Mouse (Mus musculus): ENCODE data around the gene Ino80d. TPM values are rescaled to one million over a fixed set of nuclear protein-coding genes. Genes with fewer than 3 reads are reported as not detected.

Ino80d gene
- polyA plus RNA-seq, 1 experiment from 2014 or later: 8.7 TPM

DNA sequence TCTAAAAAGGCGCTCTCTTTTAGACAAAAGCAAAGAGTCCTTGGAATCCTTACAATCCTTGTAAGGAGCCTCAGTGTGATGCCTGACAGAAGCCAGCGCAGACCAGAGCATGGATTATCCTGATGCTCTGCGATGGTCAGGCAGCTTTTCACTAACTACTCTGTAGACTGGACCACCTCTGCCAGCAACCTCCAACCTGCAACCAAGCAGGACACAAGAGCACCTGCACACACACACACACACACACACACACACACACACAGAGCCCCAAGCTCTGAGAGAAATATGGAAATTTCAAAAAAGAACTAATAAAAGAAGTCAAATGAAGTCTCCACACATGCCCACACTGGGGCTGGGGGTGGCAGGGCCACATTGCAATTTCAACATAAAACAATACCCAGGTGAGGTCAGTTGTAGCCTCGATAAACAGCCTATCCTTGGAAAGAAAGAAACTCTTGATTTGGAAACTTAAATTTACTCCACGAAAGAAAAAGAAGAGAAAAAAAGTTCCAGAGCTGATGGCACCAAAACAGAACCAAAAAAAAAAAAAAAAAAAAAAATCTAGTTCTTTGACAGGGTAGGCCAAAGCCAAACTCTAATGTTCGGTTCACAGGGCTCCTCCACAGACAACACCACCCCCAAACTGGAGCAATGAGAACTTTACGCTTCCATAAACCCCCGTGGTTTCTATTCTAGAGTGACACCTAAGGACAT is 2.2 kb downstream of the Ino80d start:
- ATAC-seq: no peak
- H3K4me3 ChIP-seq (ENCODE audit: low read length): peak overlapping the region; percentile 87
- H3K4me1 ChIP-seq (ENCODE audit: control insufficient read depth, insufficient read depth, low read length): peaks cover 26% of the 10 kb centered on the region

DNA sequence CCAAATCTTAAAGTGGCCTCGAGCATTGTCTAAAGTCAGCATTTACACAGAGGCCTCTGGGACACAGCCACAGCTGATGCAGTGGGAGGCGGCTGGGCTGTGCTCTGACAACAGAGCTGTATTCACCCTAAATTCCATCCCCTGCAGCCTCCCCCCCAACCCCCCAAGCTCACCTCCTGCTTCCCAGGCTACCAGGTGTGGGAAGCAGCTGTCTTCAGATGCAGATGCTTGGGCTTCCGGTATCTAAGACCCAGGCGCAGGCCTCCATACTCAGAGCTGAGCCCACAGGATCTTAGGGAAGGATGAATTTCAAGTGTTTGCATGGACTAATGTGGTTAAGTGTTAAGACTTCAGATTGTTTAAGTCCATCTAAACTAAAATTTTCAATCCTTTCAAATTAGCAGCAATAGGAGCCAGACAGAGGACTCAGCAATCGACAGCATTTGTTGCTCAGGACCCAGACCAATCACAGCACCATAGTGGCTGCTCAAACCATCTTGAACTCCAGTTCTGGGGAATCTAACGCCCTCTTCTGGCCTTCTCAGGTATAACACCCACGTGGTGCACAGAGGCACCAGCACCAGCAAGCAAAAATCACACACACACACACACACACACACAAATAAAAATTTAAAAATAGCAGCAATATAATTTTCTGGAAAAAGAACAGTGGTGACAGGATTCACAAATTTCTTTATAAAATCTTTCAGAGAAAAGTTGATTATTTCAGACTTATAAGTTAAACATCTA is 3.8 kb downstream of the Ino80d start:
- no peak for ATAC-seq
- Histone ChIP-seq H3K4me2 (ENCODE audit: low read depth, low read length) (no peak overlapping the region), H3K4me1 (ENCODE audit: control insufficient read depth, insufficient read depth, low read length) (peaks cover 25% of the 10 kb centered on the region), H3K27ac (ENCODE audit: low read length) (peak overlapping the region; percentile 35; the same call in 1 of the 2 replicates), H3K9me3 (ENCODE audit: control insufficient read depth, low read length) (no peaks in the 10 kb centered on the region), H3K4me3 (ENCODE audit: low read length) (no peak overlapping the region), H3K36me3 (ENCODE audit: control insufficient read depth, insufficient read depth, low read length) (no peaks in the 10 kb centered on the region), H3K9ac (ENCODE audit: low read depth, low read length) (no peak overlapping the region), H3K27me3 (replicated peaks; ENCODE audit: control insufficient read depth, insufficient read depth, low read length) (no peaks in the 10 kb centered on the region)
- WGBS: 38% methylated on average over 7 of the region's 7 CpGs

More for the DNA sequence above, 2.2 kb downstream of the Ino80d start:
- Histone ChIP-seq H3K27me3 (replicated peaks; ENCODE audit: control insufficient read depth, insufficient read depth, low read length) (no peaks in the 10 kb centered on the region), H3K36me3 (ENCODE audit: control insufficient read depth, insufficient read depth, low read length) (no peaks in the 10 kb centered on the region), H3K4me2 (ENCODE audit: low read depth, low read length) (peak overlapping the region; percentile 81), H3K9ac (ENCODE audit: low read depth, low read length) (peak overlapping the region; percentile 99), H3K27ac (ENCODE audit: low read length) (peak overlapping the region; percentile 99), H3K9me3 (ENCODE audit: control insufficient read depth, low read length) (no peaks in the 10 kb centered on the region)
- WGBS: 37% methylated on average over 8 of the region's 8 CpGs

DNA sequence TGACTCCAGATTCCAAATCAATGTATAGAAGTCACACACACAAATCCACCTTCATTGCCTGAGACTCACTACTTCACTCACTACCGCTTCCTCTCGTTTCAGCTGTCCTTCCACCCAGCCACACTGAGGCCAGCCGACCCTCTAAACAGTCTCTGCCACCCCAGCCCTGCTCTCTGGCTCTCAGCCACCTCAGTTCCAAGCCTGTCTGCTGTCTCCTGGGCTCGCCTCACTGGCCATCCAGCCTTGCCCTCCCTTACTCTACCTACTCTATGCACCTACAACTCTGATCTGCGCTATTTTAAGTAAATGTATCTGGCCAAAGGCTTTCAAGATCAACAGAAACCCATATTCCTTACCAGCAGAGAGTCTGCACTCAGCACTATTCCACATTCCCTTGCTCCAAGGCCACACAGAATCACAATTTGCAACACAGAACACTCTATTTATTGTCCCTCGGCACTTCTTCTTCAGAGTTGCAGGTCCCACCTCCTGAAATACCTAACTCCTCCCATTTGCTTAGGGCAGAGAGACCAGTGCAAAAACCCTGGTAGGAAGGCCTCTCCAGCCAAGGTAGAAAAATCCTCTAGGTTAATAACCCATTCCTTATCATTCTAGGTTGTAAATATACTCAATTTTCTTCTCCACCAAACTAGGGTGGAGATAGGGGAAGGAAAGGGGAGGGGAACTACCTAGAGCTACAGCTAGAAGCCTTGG is 6.7 kb downstream of the Ino80d start:
- 60% methylated on average over 6 of the region's 6 CpGs for WGBS
- Histone ChIP-seq H3K9ac (ENCODE audit: low read depth, low read length) (no peak overlapping the region), H3K27me3 (replicated peaks; ENCODE audit: control insufficient read depth, insufficient read depth, low read length) (no peaks in the 10 kb centered on the region), H3K9me3 (ENCODE audit: control insufficient read depth, low read length) (no peaks in the 10 kb centered on the region), H3K36me3 (ENCODE audit: control insufficient read depth, insufficient read depth, low read length) (peaks cover 5% of the 10 kb centered on the region; the same call in 1 of the 2 replicates), H3K27ac (ENCODE audit: low read length) (peak overlapping the region; percentile 65), H3K4me1 (ENCODE audit: control insufficient read depth, insufficient read depth, low read length) (peaks cover 25% of the 10 kb centered on the region), H3K4me3 (ENCODE audit: low read length) (no peak overlapping the region), H3K4me2 (ENCODE audit: low read depth, low read length) (peak overlapping the region; percentile 29)
- ATAC-seq: peak; percentile 77

- Histone ChIP-seq H3K27ac (ENCODE audit: low read length) (no peak overlapping the region), H3K27me3 (replicated peaks; ENCODE audit: control insufficient read depth, insufficient read depth, low read length) (no peaks in the 10 kb centered on the region), H3K36me3 (ENCODE audit: control insufficient read depth, insufficient read depth, low read length) (peaks cover 14% of the 10 kb centered on the region; the same call in 1 of the 2 replicates), H3K9me3 (ENCODE audit: control insufficient read depth, low read length) (no peaks in the 10 kb centered on the region), H3K9ac (ENCODE audit: low read depth, low read length) (no peak overlapping the region), H3K4me2 (ENCODE audit: low read depth, low read length) (no peak overlapping the region), H3K4me3 (ENCODE audit: low read length) (no peak overlapping the region), H3K4me1 (ENCODE audit: control insufficient read depth, insufficient read depth, low read length) (peaks cover 8% of the 10 kb centered on the region; the same call in 1 of the 2 replicates)
- WGBS: 88% methylated on average over 12 of the region's 12 CpGs
- no peak for ATAC-seq
Observed at GRCm38 (mm10) chr1:63102758-63103451, 11.6 kb downstream of the Ino80d start.

DNA sequence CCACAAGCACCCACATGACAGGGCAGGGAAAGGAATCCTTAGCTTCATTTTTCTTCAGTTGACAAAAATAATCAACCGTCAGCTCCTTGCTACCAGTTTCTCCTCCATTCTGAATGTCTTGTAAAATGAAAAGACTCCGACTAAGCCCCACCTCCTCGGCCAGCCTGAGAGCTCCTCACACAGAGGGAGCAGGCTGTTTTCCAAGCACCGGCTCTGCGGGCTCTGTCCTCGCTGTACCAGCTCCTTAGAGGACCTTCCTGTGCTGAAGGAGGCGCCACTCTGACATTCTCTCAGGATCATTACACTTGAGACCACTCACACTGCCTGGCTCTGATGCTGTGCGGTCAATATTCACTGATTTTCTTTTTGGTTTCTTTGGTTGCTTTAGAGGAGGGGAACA is 14.3 kb downstream of the Ino80d start:
- Histone ChIP-seq H3K9me3 (ENCODE audit: control insufficient read depth, low read length) (no peaks in the 10 kb centered on the region), H3K4me3 (ENCODE audit: low read length) (no peak overlapping the region), H3K4me2 (ENCODE audit: low read depth, low read length) (no peak overlapping the region), H3K27ac (ENCODE audit: low read length) (no peak overlapping the region), H3K4me1 (ENCODE audit: control insufficient read depth, insufficient read depth, low read length) (peaks cover 2% of the 10 kb centered on the region; the same call in 1 of the 2 replicates), H3K36me3 (ENCODE audit: control insufficient read depth, insufficient read depth, low read length) (peaks cover 14% of the 10 kb centered on the region; the same call in 1 of the 2 replicates), H3K9ac (ENCODE audit: low read depth, low read length) (no peak overlapping the region), H3K27me3 (replicated peaks; ENCODE audit: control insufficient read depth, insufficient read depth, low read length) (no peaks in the 10 kb centered on the region)
- WGBS: 92% methylated on average over 8 of the region's 8 CpGs
- no peak for ATAC-seq

- no peak overlapping the region for H3K27ac ChIP-seq (ENCODE audit: low read length)
- no peaks in the 10 kb centered on the region for H3K9me3 ChIP-seq (ENCODE audit: control insufficient read depth, low read length)
- H3K27me3 ChIP-seq (replicated peaks; ENCODE audit: control insufficient read depth, insufficient read depth, low read length): no peaks in the 10 kb centered on the region
- H3K4me1 ChIP-seq (ENCODE audit: control insufficient read depth, insufficient read depth, low read length): peaks cover 5% of the 10 kb centered on the region; the same call in 1 of the 2 replicates
- no peak overlapping the region for H3K9ac ChIP-seq (ENCODE audit: low read depth, low read length)
- WGBS: 78% methylated on average over 4 of the region's 4 CpGs
- no peak for ATAC-seq
- H3K36me3 ChIP-seq (ENCODE audit: control insufficient read depth, insufficient read depth, low read length): peaks cover 11% of the 10 kb centered on the region; the same call in 1 of the 2 replicates
- H3K4me3 ChIP-seq (ENCODE audit: low read length): no peak overlapping the region
- H3K4me2 ChIP-seq (ENCODE audit: low read depth, low read length): no peak overlapping the region
Observed at GRCm38 (mm10) chr1:63098831-63099230, 15.6 kb downstream of the Ino80d start.

GRCm38 (mm10) chr1:63096071-63096470 is 18.4 kb downstream of the Ino80d start:
- Histone ChIP-seq H3K27me3 (replicated peaks; ENCODE audit: control insufficient read depth, insufficient read depth, low read length) (no peaks in the 10 kb centered on the region), H3K4me1 (ENCODE audit: control insufficient read depth, insufficient read depth, low read length) (peaks cover 5% of the 10 kb centered on the region; the same call in 1 of the 2 replicates), H3K4me2 (ENCODE audit: low read depth, low read length) (no peak overlapping the region), H3K27ac (ENCODE audit: low read length) (no peak overlapping the region), H3K4me3 (ENCODE audit: low read length) (no peak overlapping the region), H3K9me3 (ENCODE audit: control insufficient read depth, low read length) (no peaks in the 10 kb centered on the region), H3K36me3 (ENCODE audit: control insufficient read depth, insufficient read depth, low read length) (peaks cover 9% of the 10 kb centered on the region; the same call in 1 of the 2 replicates), H3K9ac (ENCODE audit: low read depth, low read length) (no peak overlapping the region)
- ATAC-seq: no peak
- WGBS: 90% methylated on average over 5 of the region's 5 CpGs

DNA sequence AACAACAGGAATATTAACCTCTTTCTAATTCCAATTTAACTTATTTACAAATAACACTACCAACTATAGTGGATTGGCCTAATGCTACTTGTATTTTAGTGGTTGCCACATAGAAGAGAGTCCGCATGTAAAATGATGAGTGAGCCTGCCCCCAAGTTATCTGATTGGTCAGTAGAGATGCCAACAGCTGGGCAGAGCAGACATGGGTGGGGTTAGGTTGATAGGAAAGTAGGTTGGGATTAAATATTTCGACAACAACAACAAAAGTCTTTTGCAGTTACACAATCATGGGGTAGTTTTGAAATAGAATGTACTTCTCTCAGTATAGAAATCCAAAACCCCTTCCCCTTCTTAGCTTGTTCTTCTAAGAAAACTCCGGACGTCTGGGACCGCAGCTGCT is 24.7 kb downstream of the Ino80d start:
- WGBS: 91% methylated on average over 5 of the region's 5 CpGs

More for the DNA sequence above, 24.7 kb downstream of the Ino80d start:
- H3K27ac ChIP-seq (ENCODE audit: low read length): no peak overlapping the region
- H3K36me3 ChIP-seq (ENCODE audit: control insufficient read depth, insufficient read depth, low read length): peaks cover 22% of the 10 kb centered on the region
- no peak overlapping the region for H3K9ac ChIP-seq (ENCODE audit: low read depth, low read length)
- ATAC-seq: no peak
- no peak overlapping the region for H3K4me2 ChIP-seq (ENCODE audit: low read depth, low read length)
- no peaks in the 10 kb centered on the region for H3K4me1 ChIP-seq (ENCODE audit: control insufficient read depth, insufficient read depth, low read length)
- no peaks in the 10 kb centered on the region for H3K27me3 ChIP-seq (replicated peaks; ENCODE audit: control insufficient read depth, insufficient read depth, low read length)
- no peak overlapping the region for H3K4me3 ChIP-seq (ENCODE audit: low read length)
- H3K9me3 ChIP-seq (ENCODE audit: control insufficient read depth, low read length): no peaks in the 10 kb centered on the region

Measured in intestine, embryonic 16.5 days (tissue).